Mouse (Mus musculus): ENCODE data around the gene Vac14.

Vac14 gene

DNA sequence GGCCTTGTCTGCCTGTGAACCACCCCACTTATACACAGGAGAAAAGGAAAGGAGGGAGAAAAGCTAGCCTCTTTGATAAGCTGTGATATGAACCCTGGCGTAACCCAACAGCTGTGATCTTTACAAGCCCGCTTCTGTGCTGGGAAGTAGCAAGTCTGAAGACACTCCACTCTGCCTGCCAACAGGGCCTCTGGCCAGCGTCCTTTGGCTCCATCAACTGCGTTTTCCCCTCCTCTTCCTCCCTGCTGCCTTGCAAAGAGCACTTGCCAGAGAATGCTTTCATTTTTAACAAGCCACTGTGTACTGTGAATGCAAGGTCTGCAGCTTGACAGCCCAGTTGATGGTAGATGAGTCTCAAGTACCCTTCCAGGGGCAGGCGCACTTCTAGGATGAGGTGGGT lies 69.3 kb downstream of the Vac14 start:
- no peak for DNase-seq (ENCODE audit: low read depth)

- DNase-seq (ENCODE audit: low read depth): no peak
Observed at GRCm38 (mm10) chr8:110689961-110690360, 71.6 kb downstream of the Vac14 start.

- DNase-seq (ENCODE audit: low read depth): no peak
Observed at GRCm38 (mm10) chr8:110694226-110694625, 75.8 kb downstream of the Vac14 start.

GRCm38 (mm10) chr8:110694826-110695225 lies 76.4 kb downstream of the Vac14 start:
- DNase-seq (ENCODE audit: low read depth): no peak

DNA sequence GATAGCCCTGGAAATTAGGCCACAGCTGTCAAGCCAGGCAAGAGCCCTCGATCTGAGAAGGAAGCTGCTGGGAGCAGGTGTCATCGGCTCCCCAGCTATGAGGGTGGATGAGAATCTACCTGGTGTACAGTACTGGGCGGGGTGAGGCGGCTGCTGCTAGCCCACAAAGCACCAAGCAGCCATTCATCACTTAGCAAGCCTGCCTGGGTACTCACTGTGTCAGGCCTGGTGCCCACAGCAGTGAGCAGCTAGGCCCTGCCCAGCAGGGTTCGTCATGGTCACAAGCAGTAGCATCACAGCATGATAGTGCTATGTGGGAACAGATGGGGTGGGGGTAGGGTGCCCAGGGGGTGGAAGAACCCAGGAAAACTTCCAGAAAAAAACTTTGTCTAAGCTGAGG lies 77.0 kb downstream of the Vac14 start:
- no peak for DNase-seq (ENCODE audit: low read depth)

- DNase-seq (ENCODE audit: low read depth): no peak
Observed at GRCm38 (mm10) chr8:110696051-110696450, 77.7 kb downstream of the Vac14 start.

- no peak for DNase-seq (ENCODE audit: low read depth)
Observed at GRCm38 (mm10) chr8:110697571-110697970, 79.2 kb downstream of the Vac14 start.

GRCm38 (mm10) chr8:110698098-110698497 lies 79.7 kb downstream of the Vac14 start:
- no peak for DNase-seq (ENCODE audit: low read depth)

DNA sequence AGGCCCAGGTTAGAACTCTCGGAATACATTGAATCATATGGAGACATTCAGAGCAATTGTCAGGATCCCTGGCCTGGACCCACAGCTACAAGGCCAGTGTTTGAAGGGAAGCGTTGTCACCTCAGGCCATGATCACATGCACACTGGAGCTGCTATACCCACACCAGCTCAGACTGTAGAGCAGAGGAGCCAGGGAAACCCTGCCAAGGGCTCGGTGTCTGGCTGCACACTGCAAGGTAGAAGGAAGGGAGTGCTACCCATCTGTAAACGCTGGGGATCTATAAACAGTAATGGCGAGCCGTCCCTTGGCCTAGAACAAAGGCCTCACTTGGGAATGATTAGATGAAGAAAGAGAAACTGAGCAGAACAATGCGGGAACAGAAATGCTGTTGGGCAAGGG lies 81.1 kb downstream of the Vac14 start:
- no peak for DNase-seq (ENCODE audit: low read depth)

DNA sequence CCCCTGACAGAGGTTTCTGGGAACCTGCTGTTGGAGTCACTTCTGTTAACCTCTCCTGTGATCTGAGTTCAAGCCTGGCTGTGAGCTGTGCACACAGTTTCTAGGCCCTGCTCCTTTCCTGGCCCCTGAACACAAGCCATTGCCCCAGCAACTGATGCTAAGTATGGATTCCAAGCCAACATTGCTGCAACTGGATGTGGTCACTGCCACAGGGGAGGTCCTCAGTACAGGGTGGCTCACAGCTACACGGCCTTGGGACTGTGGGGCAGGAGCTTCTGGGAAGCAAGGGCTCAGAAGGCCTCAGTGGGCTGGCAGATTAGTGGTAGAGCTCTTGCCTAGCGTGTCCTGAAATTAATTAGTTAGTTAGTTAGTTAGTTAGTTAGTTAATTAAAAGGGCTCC lies 82.2 kb downstream of the Vac14 start:
- DNase-seq (ENCODE audit: low read depth): no peak

DNA sequence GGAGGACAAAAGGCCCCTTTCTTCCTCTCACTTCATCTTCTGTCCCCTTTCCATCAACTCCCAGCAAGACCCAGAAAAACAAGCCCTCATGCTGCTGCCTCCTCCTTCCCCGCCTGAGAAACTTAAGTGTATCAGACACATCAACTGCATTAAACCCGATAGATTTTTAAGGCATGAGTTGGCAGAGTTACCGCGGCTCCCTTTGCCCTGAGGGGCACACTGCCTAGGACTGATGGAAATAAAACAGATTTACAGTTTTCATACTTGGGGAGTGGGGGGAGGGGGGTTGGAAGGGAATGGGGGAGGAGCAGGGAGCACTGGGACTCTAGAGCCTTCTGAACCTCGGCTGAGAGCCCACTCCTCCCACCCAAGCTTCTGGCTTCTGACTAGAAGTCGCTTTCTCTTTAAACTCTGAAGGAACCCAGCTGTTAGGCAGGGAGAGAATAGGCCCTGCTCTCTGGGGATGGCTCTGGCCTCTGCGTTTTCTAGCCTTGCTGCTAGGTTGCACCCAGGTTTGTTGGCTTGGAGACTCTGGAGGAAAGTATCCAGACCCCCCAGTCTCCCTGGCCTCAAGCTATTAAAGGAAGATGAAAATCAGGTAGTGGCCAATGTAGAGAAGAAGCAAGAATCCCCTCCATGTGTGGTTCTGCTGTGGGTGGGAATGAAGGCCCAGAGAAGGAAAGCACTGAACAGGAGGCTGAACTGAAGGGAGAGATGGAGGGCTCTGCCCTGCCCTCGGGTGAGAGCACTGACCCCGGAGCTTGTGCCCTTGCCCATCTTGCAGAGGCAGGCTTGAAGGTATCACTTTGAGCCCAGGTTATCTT lies 84.5 kb downstream of the Vac14 start:
- DNase-seq (ENCODE audit: low read depth): no peak

DNA sequence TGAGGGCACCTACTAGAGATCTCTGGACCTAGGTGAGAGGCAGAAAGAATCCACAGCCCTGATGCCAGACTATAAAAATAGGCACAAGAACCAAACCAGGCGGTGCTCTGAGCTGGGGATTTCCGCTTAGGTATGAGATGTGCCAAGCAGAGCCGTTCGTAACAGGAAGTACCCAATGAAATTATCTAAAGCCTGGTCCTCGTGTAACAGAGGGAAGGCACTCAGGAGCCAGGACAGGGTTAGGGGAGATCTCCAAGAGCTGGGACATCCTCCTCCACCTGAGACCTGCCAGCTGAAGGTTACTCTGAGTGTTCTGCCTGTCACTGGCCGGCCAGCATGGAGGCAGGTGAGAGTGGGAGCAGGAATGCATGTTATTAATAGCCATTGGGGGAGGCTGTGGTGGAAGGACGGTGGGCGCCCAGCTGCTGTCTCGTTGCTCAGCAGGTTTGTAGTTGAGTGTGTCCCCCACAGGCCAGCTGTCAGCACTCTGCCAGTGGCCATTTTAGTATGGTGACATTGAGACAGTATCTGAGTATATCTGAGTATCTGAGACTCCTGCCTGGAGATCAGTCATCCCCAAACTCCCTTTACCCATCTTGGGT lies 85.2 kb downstream of the Vac14 start:
- DNase-seq (ENCODE audit: low read depth): peak; percentile 48

DNA sequence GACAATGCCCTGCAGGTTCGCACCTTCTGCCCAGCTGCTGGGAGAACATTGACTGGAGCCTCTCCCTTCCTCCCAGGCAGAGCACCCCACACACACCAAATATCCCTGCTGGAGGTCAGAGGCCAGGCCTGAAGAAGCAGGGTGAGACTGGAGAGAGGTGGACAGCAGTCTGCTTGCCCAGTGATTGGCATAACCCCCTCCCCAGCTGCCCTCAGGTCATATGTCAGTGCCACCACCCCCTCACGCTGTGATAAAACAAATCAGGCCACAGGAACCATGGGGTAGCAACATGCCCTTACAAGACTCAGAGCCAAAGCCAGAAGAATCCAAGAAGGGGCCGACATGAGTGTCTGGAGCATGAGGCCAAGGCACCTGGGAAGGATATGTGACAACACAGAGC lies 85.7 kb downstream of the Vac14 start:
- no peak for DNase-seq (ENCODE audit: low read depth)

GRCm38 (mm10) chr8:110705391-110706287 lies 87.3 kb downstream of the Vac14 start:
- DNase-seq (ENCODE audit: low read depth): no peak

DNA sequence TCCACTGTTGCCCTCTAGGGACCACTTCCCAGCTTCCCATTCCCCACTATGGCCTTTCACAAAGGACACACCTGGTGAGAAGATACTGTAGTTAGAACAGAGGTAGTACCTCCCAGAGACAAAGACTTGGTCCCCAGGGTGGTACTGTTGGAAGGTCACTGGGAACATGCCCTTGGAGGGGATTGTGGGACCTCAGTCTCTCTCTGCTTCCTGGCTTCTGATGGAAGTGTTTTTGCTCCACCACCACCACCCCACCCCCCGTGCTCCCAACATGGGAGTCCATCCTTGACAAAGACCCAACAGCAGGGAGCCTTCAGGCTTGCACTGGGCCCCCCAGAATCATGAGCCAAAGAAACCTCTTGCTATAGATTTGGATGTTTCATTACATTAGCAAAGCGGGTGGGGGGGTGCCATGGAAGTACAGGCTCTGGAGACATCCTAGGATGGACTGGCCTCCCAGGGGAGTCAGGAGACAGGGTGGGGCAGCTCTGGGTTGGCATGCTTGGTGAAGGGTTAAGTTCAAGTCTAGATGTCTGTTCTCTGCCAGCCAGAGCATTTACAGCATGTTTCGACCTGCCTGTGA lies 88.0 kb downstream of the Vac14 start:
- no peak for DNase-seq (ENCODE audit: low read depth)

GRCm38 (mm10) chr8:110708429-110708828 lies 90.0 kb downstream of the Vac14 start:
- DNase-seq (ENCODE audit: low read depth): no peak

DNA sequence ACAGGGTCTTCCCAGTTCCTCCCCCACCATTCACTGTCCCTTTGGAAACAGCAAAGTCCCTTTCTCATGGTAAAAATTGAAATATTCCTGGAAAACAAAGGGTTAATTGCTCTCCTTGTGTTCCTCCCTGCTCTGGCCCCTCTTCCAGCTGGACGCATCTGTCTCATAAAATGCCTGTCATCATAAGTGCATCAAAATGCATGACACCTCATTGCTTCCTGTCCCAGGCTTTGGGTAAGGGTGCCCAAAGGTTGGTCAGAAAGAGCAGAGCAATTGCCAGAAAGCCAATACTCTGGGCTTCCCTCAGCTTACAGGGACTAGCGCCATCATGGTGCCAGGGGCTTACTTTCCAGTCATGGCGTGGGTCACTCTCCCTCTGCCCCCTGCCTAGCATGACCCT lies 92.2 kb downstream of the Vac14 start:
- no peak for DNase-seq (ENCODE audit: low read depth)

DNA sequence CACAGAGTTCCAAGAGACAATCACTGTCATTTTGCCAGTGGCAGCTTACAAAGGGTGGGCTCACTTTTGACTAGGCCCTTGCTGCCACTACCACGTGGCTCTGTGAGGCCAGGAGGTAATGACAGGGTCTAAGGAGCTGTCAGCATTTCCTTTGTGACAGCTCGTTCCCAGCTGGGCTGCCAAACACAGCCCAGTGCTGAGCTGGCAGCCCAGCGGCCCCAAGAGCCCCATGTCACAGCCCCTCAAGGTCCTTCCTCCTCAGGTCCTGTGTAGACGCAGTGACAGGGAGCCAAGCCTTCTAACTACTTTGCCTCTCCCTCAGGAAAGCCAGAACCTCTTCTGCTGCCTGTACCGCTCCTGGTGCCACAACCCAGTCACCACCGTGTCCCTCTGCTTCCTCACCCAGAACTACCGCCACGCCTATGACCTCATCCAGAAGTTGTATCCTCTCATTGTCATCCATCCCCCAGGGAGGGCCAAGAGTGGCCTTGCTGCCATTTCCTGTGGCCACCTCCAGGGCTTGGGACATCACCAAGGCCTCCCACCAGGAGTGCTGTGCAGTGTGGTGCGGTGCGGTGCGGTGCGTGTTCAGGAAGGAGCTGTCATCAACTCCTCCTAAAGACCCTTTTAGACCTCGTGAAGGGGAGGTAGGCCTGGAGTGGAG lies 93.0 kb downstream of the Vac14 start:
- DNase-seq (ENCODE audit: low read depth): no peak

DNA sequence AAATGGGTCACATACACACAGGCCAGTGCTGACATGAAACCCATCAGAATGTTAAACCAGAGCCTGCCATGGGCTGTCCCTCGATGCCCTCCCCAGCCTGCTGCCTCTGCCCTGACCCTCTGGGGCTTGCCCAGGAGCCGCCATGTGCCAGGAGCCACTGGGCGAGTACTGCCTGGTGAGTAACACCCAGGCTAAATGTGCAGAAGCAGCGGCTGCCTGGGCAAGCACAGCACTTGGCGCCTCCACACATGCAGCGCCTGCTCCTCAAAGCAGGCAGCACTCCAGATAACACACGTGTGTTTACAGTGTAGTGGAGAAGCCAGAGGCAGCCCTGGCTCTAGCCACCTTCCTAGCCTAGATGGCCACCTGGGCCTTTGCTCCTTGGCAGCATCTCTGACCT lies 94.7 kb downstream of the Vac14 start:
- DNase-seq (ENCODE audit: low read depth): no peak

DNA sequence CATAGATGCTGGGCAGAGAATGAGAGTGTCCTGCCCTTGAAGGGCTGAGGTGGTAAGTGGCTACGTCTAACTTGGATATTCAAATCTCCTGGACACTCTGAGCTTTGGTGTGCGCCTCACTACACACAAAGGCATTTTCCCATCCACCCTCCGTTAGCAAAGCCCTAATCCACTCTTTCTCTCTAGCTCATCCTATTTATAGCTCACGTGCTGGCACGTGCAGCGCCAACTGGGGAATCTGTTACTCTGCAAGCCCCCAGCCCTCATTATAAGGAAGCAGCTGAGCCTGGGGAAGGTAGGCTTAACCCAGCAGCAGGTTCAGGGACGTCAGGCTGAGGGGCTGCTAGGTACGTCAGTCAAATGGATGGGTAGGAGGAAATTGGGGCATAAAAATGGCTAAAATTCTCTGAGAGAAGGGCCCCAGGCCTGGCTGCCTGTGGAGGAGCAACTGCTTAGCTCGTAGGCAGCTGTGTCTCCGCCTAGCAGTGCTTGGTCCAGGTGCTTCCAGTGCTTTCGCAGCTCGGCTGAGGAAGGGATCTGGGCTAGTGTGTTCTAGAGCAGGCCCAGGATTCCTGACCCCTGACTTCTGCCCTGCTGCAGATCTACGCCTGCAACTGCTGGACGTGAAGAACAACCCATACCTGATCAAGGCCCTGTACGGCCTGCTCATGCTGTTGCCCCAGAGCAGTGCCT lies 96.6 kb downstream of the Vac14 start:
- no peak for DNase-seq (ENCODE audit: low read depth)

DNA sequence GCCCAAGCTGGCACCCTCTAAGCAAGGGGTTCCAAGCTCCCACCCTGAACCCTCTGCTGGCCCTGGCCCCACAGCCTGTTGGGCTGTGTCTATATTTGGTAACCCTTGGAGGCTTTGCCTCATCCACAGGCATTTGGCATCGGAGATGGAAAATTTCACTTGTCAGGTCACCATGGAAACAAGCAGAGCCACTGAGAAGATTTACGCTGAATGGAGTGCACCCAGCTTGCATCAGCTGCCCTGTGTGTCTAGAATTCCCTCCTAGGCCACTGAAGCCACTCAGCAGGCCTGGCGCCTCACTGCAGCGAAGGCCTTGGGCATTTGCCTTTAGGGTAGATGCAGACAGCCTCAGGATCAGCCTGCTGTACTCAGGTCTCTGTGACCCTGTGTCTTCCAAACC lies 97.7 kb downstream of the Vac14 start:
- DNase-seq (ENCODE audit: low read depth): no peak
